Mouse (Mus musculus) neural tube, embryonic 11.5 days (tissue): ENCODE results near the gene Gm8978. TPM values are rescaled to one million over a fixed set of nuclear protein-coding genes. Genes with fewer than 3 reads are reported as not detected.
"Not testable (repeated sequence)": the region's sequence is repeated elsewhere in the genome, so short reads cannot be mapped to it uniquely, and the experiment has no call there.

Source experiments
- ATAC-seq: fragments of 200-750 bp; cut with Nextera tagmentation; 2 replicates; pipeline ENCODE4 v1.8.0; 2017; ENCODE audit warnings: moderate number of reproducible peaks, mild to moderate bottlenecking, moderate TSS enrichment, moderate library complexity; ENCODE audit not compliant: insufficient read depth, low FRiP score, low TSS enrichment
- DNase-seq: peaks from one replicate; pipeline ENCODE4 v3.0.0-alpha.2; 2015; ENCODE audit warnings: low spot score
- H3K27ac ChIP-seq: fragments of 300-500 bp; sonication (generic); 2 replicates; pipeline ENCODE4 v1.5.1; 2014; ENCODE audit warnings: low read depth, mild to moderate bottlenecking, low read length
- H3K27me3 ChIP-seq: fragments of 300-500 bp; sonication (generic); 2 replicates; pipeline ENCODE4 v1.6.1; 2014; ENCODE audit warnings: mild to moderate bottlenecking, low read length, mixed read lengths; ENCODE audit not compliant: control insufficient read depth, insufficient read depth
- H3K36me3 ChIP-seq: fragments of 300-500 bp; sonication (generic); 2 replicates; pipeline ENCODE4 v1.6.1; 2014; ENCODE audit warnings: mild to moderate bottlenecking, low read length, moderate library complexity, mixed read lengths; ENCODE audit not compliant: control insufficient read depth, insufficient read depth
- H3K4me1 ChIP-seq: fragments of 300-500 bp; sonication (generic); 2 replicates; pipeline ENCODE4 v1.6.1; 2014; ENCODE audit warnings: low read length, mixed read lengths; ENCODE audit not compliant: control insufficient read depth, insufficient read depth
- H3K4me2 ChIP-seq: fragments of 300-500 bp; sonication (generic); 2 replicates; pipeline ENCODE4 v1.6.1; 2014; ENCODE audit warnings: low read depth, mild to moderate bottlenecking, moderate library complexity
- H3K4me3 ChIP-seq: fragments of 300-500 bp; sonication (generic); 2 replicates; pipeline ENCODE4 v1.5.1; 2014; ENCODE audit warnings: low read depth, low read length
- H3K9ac ChIP-seq: fragments of 300-500 bp; sonication (generic); 2 replicates; pipeline ENCODE4 v1.6.1; 2014; ENCODE audit warnings: mild to moderate bottlenecking, low read length
- H3K9me3 ChIP-seq: fragments of 300-500 bp; sonication (generic); 2 replicates; pipeline ENCODE4 v1.6.1; 2016; ENCODE audit warnings: low read length; ENCODE audit not compliant: control insufficient read depth
- WGBS: fragments of 180-500 bp; shearing (Covaris S2); extraction: QIAGEN DNeasy Blood & Tissue Kit; methylation state at CpG from one replicate; pipeline ENCODE4 v1.1.7; 2014; 5-methylcytosine and 5-hydroxymethylcytosine counted together
- microRNA-seq: library from miRNA; unstranded; fragments of <30 nt; microRNA quantifications from one replicate; pipeline ENCODE4, GENCODE M21; 2016
- polyA plus RNA-seq: library from polyadenylated mRNA; unstranded; fragments of >200 nt; fragmentation: Nextera tagmentation; extraction: Ambion mirVana; gene quantifications from 2 replicates; pipeline ENCODE4 v1.2.1, GENCODE M21; 2014

The Gm8978 gene
- not detected in 2 replicates for polyA plus RNA-seq

- not testable (repeated sequence) for H3K36me3 ChIP-seq, H3K9ac ChIP-seq, H3K27ac ChIP-seq, ATAC-seq, H3K4me3 ChIP-seq, DNase-seq, H3K9me3 ChIP-seq, H3K27me3 ChIP-seq, H3K4me2 ChIP-seq, H3K4me1 ChIP-seq
Measured at GRCm38 (mm10) chr19:33625152-33625551, at the start of gene Gm8978. Gm8978 (minus strand) TSS chr19:33625252.

DNA sequence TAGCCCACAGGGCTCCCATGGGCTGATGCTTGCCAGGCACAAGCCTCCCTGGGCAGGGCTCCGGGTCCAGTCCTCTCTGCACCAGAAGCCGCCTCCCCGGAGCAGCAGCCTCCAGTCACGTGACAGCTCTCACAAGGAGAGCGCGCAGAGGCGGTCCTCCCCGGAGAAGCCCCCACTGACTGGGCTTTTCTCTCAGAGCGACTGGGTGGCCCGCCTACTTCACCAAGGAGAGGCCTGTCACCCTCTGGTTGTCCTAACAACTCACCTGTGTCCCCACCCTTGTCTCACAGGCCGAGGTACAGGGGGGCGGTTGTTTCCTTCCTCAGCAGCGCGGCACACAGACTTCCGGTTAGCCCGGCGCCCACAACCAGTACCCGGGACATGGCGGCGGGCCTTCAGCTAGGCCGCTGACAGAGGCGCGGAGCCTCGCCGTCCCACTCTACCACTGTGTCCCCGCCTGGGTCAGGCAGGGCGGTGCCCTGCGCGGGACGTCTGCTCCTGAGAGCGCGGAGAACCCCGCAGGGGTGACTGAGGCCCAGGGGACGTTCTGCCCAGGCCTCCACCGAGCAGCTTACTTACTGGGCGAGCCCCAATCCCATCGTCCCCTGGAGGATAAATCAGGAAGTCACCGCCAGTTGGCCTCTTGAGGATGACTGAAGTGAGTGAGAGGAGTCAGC, 35.3 kb downstream of the Gm8978 start:
- Histone ChIP-seq H3K4me3 (peak overlapping the region; percentile 29), H3K9ac (peak overlapping the region; percentile 49), H3K4me2 (peak overlapping the region; percentile 32)
- H3K36me3 ChIP-seq, H3K27me3 ChIP-seq, H3K4me1 ChIP-seq, H3K9me3 ChIP-seq, H3K27ac ChIP-seq: not testable (repeated sequence)
- WGBS, result 4% methylated on average over 10 of the region's 38 CpGs
- ATAC-seq, result peak; percentile 99
- DNase-seq, result peak; percentile 77

- ATAC-seq, H3K4me2 ChIP-seq, H3K4me1 ChIP-seq, H3K9me3 ChIP-seq, H3K9ac ChIP-seq, DNase-seq, H3K27ac ChIP-seq, H3K4me3 ChIP-seq, H3K27me3 ChIP-seq, H3K36me3 ChIP-seq: not testable (repeated sequence)
- WGBS, result 81% methylated on average over 5 of the region's 5 CpGs
Measured at GRCm38 (mm10) chr19:33568551-33568950, 56.5 kb downstream of the Gm8978 start.

Small RNAs within 50 kb of the gene (microRNA-seq; reads per million reads assigned to microRNA genes)
- not detected for gene Gm27440

Other genes with a start within 250 kb of the Gm8978 start
- gene Rnls, start 233.0 kb downstream of the Gm8978 start, polyA plus RNA-seq, result 6.3 and 8.2 TPM in 2 replicates
- gene Lipo4, start 107.5 kb downstream of the Gm8978 start, polyA plus RNA-seq, result not detected in 2 replicates
- gene Lipo2, start 126.1 kb upstream of the Gm8978 start, polyA plus RNA-seq, result 0.34 and 0.49 TPM in 2 replicates
- gene Lipo3, start 136.7 kb upstream of the Gm8978 start, polyA plus RNA-seq, result 14.4 and 14.9 TPM in 2 replicates
- gene Lipo1, start 162.2 kb upstream of the Gm8978 start, polyA plus RNA-seq, result not detected in 2 replicates